Mouse (Mus musculus): ENCODE data around the gene Fbxl15.

- TF ChIP-seq CTCF (IDR thresholded peaks at IDR 0.05; ENCODE audit: extremely low read depth, insufficient read length, insufficient replicate concordance, low read depth, low read length) = no peak
- TF ChIP-seq POLR2A (IDR thresholded peaks at IDR 0.05; ENCODE audit: low read depth, low read length) = no peak
These were observed 41.1 kb upstream of the Fbxl15 start for GRCm38 (mm10) chr19:46286926-46287325.

Data from small intestine, adult 2 months (tissue).